Mouse (Mus musculus): ENCODE results near the gene Tnfrsf9. TPM values are rescaled to one million over a fixed set of nuclear protein-coding genes. Genes with fewer than 3 reads are reported as not detected.
"Not testable (repeated sequence)": the region's sequence is repeated elsewhere in the genome, so short reads cannot be mapped to it uniquely, and the experiment has no call there.

The Tnfrsf9 gene
- polyA plus RNA-seq, 1 experiment from 2014 or later: 1.3 TPM

- peaks cover 57% of the 10 kb centered on the region for H3K36me3 ChIP-seq
- 93% methylated on average over 26 of the region's 26 CpGs for WGBS
Measured at GRCm38 (mm10) chr4:150896896-150897624, 17.3 kb upstream of the Tnfrsf9 start.

GRCm38 (mm10) chr4:150898716-150899365, 15.5 kb upstream of the Tnfrsf9 start:
- Histone ChIP-seq H3K36me3 (peaks cover 75% of the 10 kb centered on the region), H3K27ac (replicated peaks) (no peak overlapping the region), H3K27me3 (no peaks in the 10 kb centered on the region), H3K4me2 (replicated peaks) (no peak overlapping the region), H3K4me1 (peaks cover 4% of the 10 kb centered on the region; the same call in 1 of the 2 replicates), H3K9ac (no peak overlapping the region), H3K4me3 (replicated peaks) (no peak overlapping the region), H3K9me3 (replicated peaks) (no peaks in the 10 kb centered on the region)
- 49% methylated on average over 13 of the region's 13 CpGs for WGBS
- no peak for ATAC-seq (ENCODE audit: insufficient number of reproducible peaks, low FRiP score, low TSS enrichment, low read depth)

More at GRCm38 (mm10) chr4:150896896-150897624, 17.3 kb upstream of the Tnfrsf9 start:
- H3K4me2 ChIP-seq (replicated peaks): no peak overlapping the region
- no peaks in the 10 kb centered on the region for H3K9me3 ChIP-seq (replicated peaks)
- H3K4me1 ChIP-seq: peaks cover 4% of the 10 kb centered on the region; the same call in 1 of the 2 replicates
- H3K9ac ChIP-seq: no peak overlapping the region
- no peaks in the 10 kb centered on the region for H3K27me3 ChIP-seq
- H3K4me3 ChIP-seq (replicated peaks): no peak overlapping the region
- H3K27ac ChIP-seq (replicated peaks): no peak overlapping the region
- ATAC-seq (ENCODE audit: insufficient number of reproducible peaks, low FRiP score, low TSS enrichment, low read depth): no peak

GRCm38 (mm10) chr4:150900486-150900885, 13.9 kb upstream of the Tnfrsf9 start:
- no peaks in the 10 kb centered on the region for H3K27me3 ChIP-seq
- WGBS: 96% methylated on average over 13 of the region's 13 CpGs
- no peaks in the 10 kb centered on the region for H3K9me3 ChIP-seq (replicated peaks)
- H3K36me3 ChIP-seq: peaks cover 87% of the 10 kb centered on the region
- H3K4me1 ChIP-seq: no peaks in the 10 kb centered on the region
- no peak for ATAC-seq (ENCODE audit: insufficient number of reproducible peaks, low FRiP score, low TSS enrichment, low read depth)
- no peak overlapping the region for H3K4me3 ChIP-seq (replicated peaks)
- H3K9ac ChIP-seq: no peak overlapping the region
- H3K4me2 ChIP-seq (replicated peaks): no peak overlapping the region
- no peak overlapping the region for H3K27ac ChIP-seq (replicated peaks)

- Histone ChIP-seq H3K4me3 (replicated peaks) (no peak overlapping the region), H3K9me3 (replicated peaks) (no peaks in the 10 kb centered on the region), H3K36me3 (peaks cover 85% of the 10 kb centered on the region), H3K4me2 (replicated peaks) (no peak overlapping the region), H3K4me1 (no peaks in the 10 kb centered on the region), H3K27ac (replicated peaks) (no peak overlapping the region), H3K27me3 (no peaks in the 10 kb centered on the region), H3K9ac (no peak overlapping the region)
- WGBS: 51% methylated on average over 9 of the region's 9 CpGs
- no peak for ATAC-seq (ENCODE audit: insufficient number of reproducible peaks, low FRiP score, low TSS enrichment, low read depth)
Measured at GRCm38 (mm10) chr4:150901651-150902050, 12.7 kb upstream of the Tnfrsf9 start.

- Histone ChIP-seq H3K27me3 (no peaks in the 10 kb centered on the region), H3K4me1 (no peaks in the 10 kb centered on the region), H3K36me3 (peaks cover 85% of the 10 kb centered on the region), H3K9me3 (replicated peaks) (no peaks in the 10 kb centered on the region), H3K27ac (replicated peaks) (no peak overlapping the region), H3K4me2 (replicated peaks) (no peak overlapping the region), H3K9ac (no peak overlapping the region), H3K4me3 (replicated peaks) (no peak overlapping the region)
- WGBS: 89% methylated on average over 12 of the region's 12 CpGs
- no peak for ATAC-seq (ENCODE audit: insufficient number of reproducible peaks, low FRiP score, low TSS enrichment, low read depth)
Measured at GRCm38 (mm10) chr4:150902062-150902461, 12.3 kb upstream of the Tnfrsf9 start.

GRCm38 (mm10) chr4:150903091-150903742, 11.1 kb upstream of the Tnfrsf9 start:
- Histone ChIP-seq H3K4me1 (peaks cover 4% of the 10 kb centered on the region), H3K9me3 (replicated peaks) (no peaks in the 10 kb centered on the region), H3K4me2 (replicated peaks) (no peak overlapping the region), H3K27me3 (no peaks in the 10 kb centered on the region), H3K36me3 (peaks cover 81% of the 10 kb centered on the region), H3K9ac (no peak overlapping the region), H3K4me3 (replicated peaks) (no peak overlapping the region), H3K27ac (replicated peaks) (no peak overlapping the region)
- WGBS: 92% methylated on average over 14 of the region's 14 CpGs
- ATAC-seq (ENCODE audit: insufficient number of reproducible peaks, low FRiP score, low TSS enrichment, low read depth): no peak

GRCm38 (mm10) chr4:150907099-150907498, 7.3 kb upstream of the Tnfrsf9 start:
- H3K9me3 ChIP-seq (replicated peaks): no peaks in the 10 kb centered on the region
- H3K27ac ChIP-seq (replicated peaks): no peak overlapping the region
- H3K9ac ChIP-seq: no peak overlapping the region
- 87% methylated on average over 8 of the region's 8 CpGs for WGBS
- no peak for ATAC-seq (ENCODE audit: insufficient number of reproducible peaks, low FRiP score, low TSS enrichment, low read depth)
- H3K4me2 ChIP-seq (replicated peaks): no peak overlapping the region
- peaks cover 48% of the 10 kb centered on the region for H3K36me3 ChIP-seq
- H3K4me3 ChIP-seq (replicated peaks): no peak overlapping the region
- peaks cover 14% of the 10 kb centered on the region for H3K4me1 ChIP-seq
- no peaks in the 10 kb centered on the region for H3K27me3 ChIP-seq

- H3K4me3 ChIP-seq (replicated peaks): peak overlapping the region; percentile 99
Measured at GRCm38 (mm10) chr4:150908512-150908911, 5.8 kb upstream of the Tnfrsf9 start.

GRCm38 (mm10) chr4:150909451-150910156, 4.8 kb upstream of the Tnfrsf9 start:
- under 1% methylated on average over 56 of the region's 56 CpGs for WGBS
- H3K27me3 ChIP-seq: no peaks in the 10 kb centered on the region
- H3K9me3 ChIP-seq (replicated peaks): no peaks in the 10 kb centered on the region
- peak overlapping the region; percentile 99 for H3K4me3 ChIP-seq (replicated peaks)
- H3K4me2 ChIP-seq (replicated peaks): peak overlapping the region; percentile 70
- peak overlapping the region; percentile 95 for H3K9ac ChIP-seq
- H3K27ac ChIP-seq (replicated peaks): peak overlapping the region; percentile 88
- peaks cover 17% of the 10 kb centered on the region for H3K4me1 ChIP-seq
- peaks cover 25% of the 10 kb centered on the region for H3K36me3 ChIP-seq
- ATAC-seq (ENCODE audit: insufficient number of reproducible peaks, low FRiP score, low TSS enrichment, low read depth): peak; percentile 92

More at GRCm38 (mm10) chr4:150908512-150908911, 5.8 kb upstream of the Tnfrsf9 start:
- H3K9me3 ChIP-seq (replicated peaks); ATAC-seq (ENCODE audit: insufficient number of reproducible peaks, low FRiP score, low TSS enrichment, low read depth); H3K27me3 ChIP-seq; H3K9ac ChIP-seq; H3K27ac ChIP-seq (replicated peaks): not testable (repeated sequence)
- Histone ChIP-seq H3K4me1 (peaks cover 14% of the 10 kb centered on the region), H3K36me3 (peaks cover 33% of the 10 kb centered on the region), H3K4me2 (replicated peaks) (peak overlapping the region; percentile 70)
- WGBS: 73% methylated on average over 5 of the region's 5 CpGs

GRCm38 (mm10) chr4:150910164-150910951, 4.0 kb upstream of the Tnfrsf9 start:
- Histone ChIP-seq H3K27me3 (no peaks in the 10 kb centered on the region), H3K4me3 (replicated peaks) (peak overlapping the region; percentile 99), H3K27ac (replicated peaks) (peak overlapping the region; percentile 56), H3K36me3 (peaks cover 19% of the 10 kb centered on the region), H3K9me3 (replicated peaks) (no peaks in the 10 kb centered on the region), H3K4me2 (replicated peaks) (peak overlapping the region; percentile 70), H3K4me1 (peaks cover 23% of the 10 kb centered on the region), H3K9ac (no peak overlapping the region)
- 85% methylated on average over 19 of the region's 19 CpGs for WGBS
- ATAC-seq (ENCODE audit: insufficient number of reproducible peaks, low FRiP score, low TSS enrichment, low read depth): no peak

Measured in embryonic facial prominence, embryonic 15.5 days (tissue).